Mouse (Mus musculus): ENCODE data around the gene Tead1.

DNA sequence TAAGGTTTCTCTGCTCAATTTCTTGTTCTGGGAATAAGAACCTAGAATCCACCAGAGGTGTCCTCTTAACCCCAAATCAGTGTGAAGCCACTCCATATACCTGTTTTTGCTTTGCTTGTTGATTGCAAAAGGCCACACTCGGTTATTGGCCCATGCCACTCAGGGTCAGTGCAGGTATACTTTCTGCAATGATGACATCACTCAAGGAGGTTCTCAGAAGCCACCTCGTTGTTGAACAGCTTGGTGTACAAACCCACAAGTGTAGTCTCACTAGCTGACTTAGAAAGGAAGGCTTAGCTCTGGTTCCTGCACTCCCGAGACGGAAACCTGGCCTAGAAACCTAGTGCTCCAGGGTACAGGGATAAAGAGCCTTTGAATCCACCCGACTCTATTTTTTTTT, 263.4 kb downstream of the Tead1 start:
- TF ChIP-seq CTCF (IDR thresholded peaks at IDR 0.05; ENCODE audit: extremely low read depth, insufficient read depth, insufficient read length, insufficient replicate concordance) (no peak), POLR2A (IDR thresholded peaks at IDR 0.05; ENCODE audit: low read depth, low read length) (no peak)
